Mouse (Mus musculus) megakaryocyte, embryonic 14.5 days (primary cell): Measurements from ENCODE around the gene Taar7b.

Experiments used
- FLI1 ChIP-seq: IDR thresholded peaks from 2 replicates; pipeline ENCODE4 v1.6.1; 2012; ENCODE audit warnings: low read length, inconsistent platforms, mixed read lengths
- GATA1 ChIP-seq: IDR thresholded peaks from 3 replicates; pipeline ENCODE4 v1.6.1; 2012; ENCODE audit warnings: mixed read lengths, low read length, inconsistent platforms, borderline replicate concordance

DNA sequence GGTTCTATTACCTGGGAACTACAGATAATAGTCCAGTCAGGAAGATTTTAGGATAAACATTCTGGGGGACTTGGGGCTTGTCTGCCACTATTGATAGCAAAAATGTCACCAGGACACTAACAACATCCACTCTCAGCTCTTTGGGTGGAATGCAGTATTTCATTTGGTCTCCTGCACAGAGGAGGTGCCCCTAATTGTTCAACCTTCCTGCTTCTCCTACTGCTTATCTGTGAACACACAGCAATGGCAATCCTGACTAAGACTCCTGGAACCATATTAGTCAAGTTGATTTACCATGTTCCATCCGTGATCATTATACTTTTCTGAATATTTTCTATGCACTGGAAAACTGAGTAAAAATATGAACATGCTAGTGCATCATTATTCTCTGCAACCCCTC, 8.4 kb downstream of the Taar7b start:
- no peak for TF ChIP-seq GATA1
- TF ChIP-seq FLI1: no peak
